Mouse (Mus musculus): ENCODE data around the gene Ica1l. TPM values are rescaled to one million over a fixed set of nuclear protein-coding genes. Genes with fewer than 3 reads are reported as not detected.
"Not testable (repeated sequence)": the region's sequence is repeated elsewhere in the genome, so short reads cannot be mapped to it uniquely, and the experiment has no call there.

Ica1l gene
- polyA plus RNA-seq, 2 experiments: 1.7 to 2.3 TPM

GRCm38 (mm10) chr1:60056310-60056709 is 13.3 kb upstream of the Ica1l start:
- Histone ChIP-seq H3K4me2 (replicated peaks; ENCODE audit: low read depth, low read length, severe bottlenecking) (no peak overlapping the region), H3K27ac (replicated peaks; ENCODE audit: low read depth, low read length) (no peak overlapping the region), H3K9ac (ENCODE audit: low read depth, low read length, severe bottlenecking) (no peak overlapping the region), H3K9me3 (ENCODE audit: control insufficient read depth, low read length) (no peaks in the 10 kb centered on the region), H3K36me3 (ENCODE audit: control insufficient read depth, insufficient read depth, low read length) (no peaks in the 10 kb centered on the region), H3K27me3 (ENCODE audit: control insufficient read depth, insufficient read depth, low read length) (no peaks in the 10 kb centered on the region), H3K4me3 (replicated peaks; ENCODE audit: low read length) (no peak overlapping the region), H3K4me1 (ENCODE audit: control insufficient read depth, insufficient read depth, low read length) (no peaks in the 10 kb centered on the region)
- no peak for DNase-seq (ENCODE audit: low spot score)
- ATAC-seq (ENCODE audit: low FRiP score, low read depth): no peak
- TF ChIP-seq POLR2A (IDR thresholded peaks at IDR 0.05; ENCODE audit: borderline replicate concordance, extremely low read depth, insufficient read depth, insufficient read length): no peak
- WGBS: 82% methylated on average over 3 of the region's 3 CpGs

GRCm38 (mm10) chr1:60054659-60055058 is 11.7 kb upstream of the Ica1l start:
- WGBS: 39% methylated on average over 3 of the region's 3 CpGs
- Histone ChIP-seq H3K9me3 (ENCODE audit: control insufficient read depth, low read length) (no peaks in the 10 kb centered on the region), H3K4me3 (replicated peaks; ENCODE audit: low read length) (no peak overlapping the region), H3K4me1 (ENCODE audit: control insufficient read depth, insufficient read depth, low read length) (no peaks in the 10 kb centered on the region), H3K9ac (ENCODE audit: low read depth, low read length, severe bottlenecking) (no peak overlapping the region), H3K36me3 (ENCODE audit: control insufficient read depth, insufficient read depth, low read length) (no peaks in the 10 kb centered on the region), H3K27ac (replicated peaks; ENCODE audit: low read depth, low read length) (no peak overlapping the region), H3K4me2 (replicated peaks; ENCODE audit: low read depth, low read length, severe bottlenecking) (no peak overlapping the region), H3K27me3 (ENCODE audit: control insufficient read depth, insufficient read depth, low read length) (no peaks in the 10 kb centered on the region)
- no peak for TF ChIP-seq POLR2A (IDR thresholded peaks at IDR 0.05; ENCODE audit: borderline replicate concordance, extremely low read depth, insufficient read depth, insufficient read length)
- DNase-seq (ENCODE audit: low spot score): no peak
- ATAC-seq (ENCODE audit: low FRiP score, low read depth): no peak

- not testable (repeated sequence) for H3K27ac ChIP-seq (replicated peaks; ENCODE audit: low read depth, low read length); ATAC-seq (ENCODE audit: low FRiP score, low read depth); H3K9ac ChIP-seq (ENCODE audit: low read depth, low read length, severe bottlenecking); DNase-seq (ENCODE audit: low spot score); H3K4me2 ChIP-seq (replicated peaks; ENCODE audit: low read depth, low read length, severe bottlenecking); H3K4me3 ChIP-seq (replicated peaks; ENCODE audit: low read length); H3K36me3 ChIP-seq (ENCODE audit: control insufficient read depth, insufficient read depth, low read length); H3K9me3 ChIP-seq (ENCODE audit: control insufficient read depth, low read length); H3K4me1 ChIP-seq (ENCODE audit: control insufficient read depth, insufficient read depth, low read length)
- WGBS: 88% methylated on average over 5 of the region's 5 CpGs
- peaks cover 10% of the 10 kb centered on the region for H3K27me3 ChIP-seq (ENCODE audit: control insufficient read depth, insufficient read depth, low read length)
Measured at GRCm38 (mm10) chr1:60047481-60047880, 4.5 kb upstream of the Ica1l start.

- H3K4me1 ChIP-seq (ENCODE audit: control insufficient read depth, insufficient read depth, low read length): no peaks in the 10 kb centered on the region
- H3K9me3 ChIP-seq (ENCODE audit: control insufficient read depth, low read length): no peaks in the 10 kb centered on the region
- 81% methylated on average over 1 of the region's 1 CpGs for whole genome bisulfite sequencing
- ATAC-seq (ENCODE audit: low FRiP score, low read depth) (no peak), DNase-seq (ENCODE audit: low spot score) (no peak)
- no peaks in the 10 kb centered on the region for H3K36me3 ChIP-seq (ENCODE audit: control insufficient read depth, insufficient read depth, low read length)
- no peak overlapping the region for H3K27ac ChIP-seq (replicated peaks; ENCODE audit: low read depth, low read length)
- no peak overlapping the region for H3K9ac ChIP-seq (ENCODE audit: low read depth, low read length, severe bottlenecking)
- no peak for TF ChIP-seq POLR2A (IDR thresholded peaks at IDR 0.05; ENCODE audit: borderline replicate concordance, extremely low read depth, insufficient read depth, insufficient read length)
- no peak overlapping the region for H3K4me2 ChIP-seq (replicated peaks; ENCODE audit: low read depth, low read length, severe bottlenecking)
- H3K27me3 ChIP-seq (ENCODE audit: control insufficient read depth, insufficient read depth, low read length): peaks cover 15% of the 10 kb centered on the region
- no peak overlapping the region for H3K4me3 ChIP-seq (replicated peaks; ENCODE audit: low read length)
Measured at GRCm38 (mm10) chr1:60044595-60044994, 1.6 kb upstream of the Ica1l start.

GRCm38 (mm10) chr1:60042398-60042795 is 587 bp downstream of the Ica1l start:
- Histone ChIP-seq H3K9ac (ENCODE audit: low read depth, low read length, severe bottlenecking) (peak overlapping the region; percentile 71), H3K27ac (replicated peaks; ENCODE audit: low read depth, low read length) (no peak overlapping the region), H3K4me2 (replicated peaks; ENCODE audit: low read depth, low read length, severe bottlenecking) (peak overlapping the region; percentile 95), H3K4me3 (replicated peaks; ENCODE audit: low read length) (peak overlapping the region; percentile 74), H3K9me3 (ENCODE audit: control insufficient read depth, low read length) (no peaks in the 10 kb centered on the region), H3K4me1 (ENCODE audit: control insufficient read depth, insufficient read depth, low read length) (no peaks in the 10 kb centered on the region), H3K36me3 (ENCODE audit: control insufficient read depth, insufficient read depth, low read length) (no peaks in the 10 kb centered on the region), H3K27me3 (ENCODE audit: control insufficient read depth, insufficient read depth, low read length) (peaks cover 15% of the 10 kb centered on the region)
- no peak; the same call in 1 of the 2 replicates for ATAC-seq (ENCODE audit: low FRiP score, low read depth)
- DNase-seq (ENCODE audit: low spot score): no peak
- WGBS: 3% methylated on average over 19 of the region's 19 CpGs
- no peak for TF ChIP-seq POLR2A (IDR thresholded peaks at IDR 0.05; ENCODE audit: borderline replicate concordance, extremely low read depth, insufficient read depth, insufficient read length)

- WGBS: 93% methylated on average over 2 of the region's 2 CpGs
- no peak for ATAC-seq (ENCODE audit: low FRiP score, low read depth)
Measured at GRCm38 (mm10) chr1:60035044-60035443, 7.9 kb downstream of the Ica1l start.

More at GRCm38 (mm10) chr1:60035044-60035443, 7.9 kb downstream of the Ica1l start:
- TF ChIP-seq POLR2A (IDR thresholded peaks at IDR 0.05; ENCODE audit: borderline replicate concordance, extremely low read depth, insufficient read depth, insufficient read length): no peak
- Histone ChIP-seq H3K36me3 (ENCODE audit: control insufficient read depth, insufficient read depth, low read length) (no peaks in the 10 kb centered on the region), H3K4me1 (ENCODE audit: control insufficient read depth, insufficient read depth, low read length) (no peaks in the 10 kb centered on the region), H3K9me3 (ENCODE audit: control insufficient read depth, low read length) (no peaks in the 10 kb centered on the region), H3K4me3 (replicated peaks; ENCODE audit: low read length) (no peak overlapping the region), H3K27me3 (ENCODE audit: control insufficient read depth, insufficient read depth, low read length) (no peaks in the 10 kb centered on the region), H3K27ac (replicated peaks; ENCODE audit: low read depth, low read length) (no peak overlapping the region), H3K9ac (ENCODE audit: low read depth, low read length, severe bottlenecking) (no peak overlapping the region), H3K4me2 (replicated peaks; ENCODE audit: low read depth, low read length, severe bottlenecking) (no peak overlapping the region)
- no peak for DNase-seq (ENCODE audit: low spot score)
